Mouse (Mus musculus) liver, adult 2 months (tissue): ENCODE results near the gene Nod2. TPM values are rescaled to one million over a fixed set of nuclear protein-coding genes. Genes with fewer than 3 reads are reported as not detected.
"Not testable (repeated sequence)": the region's sequence is repeated elsewhere in the genome, so short reads cannot be mapped to it uniquely, and the experiment has no call there.

Source experiments
- DNase-seq: peaks from one replicate; pipeline ENCODE4 v3.0.0-alpha.2; 2011; ENCODE audit warnings: low read depth, low spot score; ENCODE audit errors: extremely low read depth
- H3K27ac ChIP-seq: fragments of 200-500 bp; replicated peaks from 2 replicates; pipeline ENCODE4 v1.5.1; 2012; ENCODE audit warnings: low read depth, mild to moderate bottlenecking, control low read depth, inconsistent platforms, low read length; ENCODE audit not compliant: insufficient read depth
- H3K27me3 ChIP-seq: fragments of 200-500 bp; 2 replicates; pipeline ENCODE4 v1.6.1; 2012; ENCODE audit warnings: mild to moderate bottlenecking, moderate library complexity, low read length, inconsistent platforms; ENCODE audit not compliant: control insufficient read depth, insufficient read depth
- H3K36me3 ChIP-seq: fragments of 200-500 bp; 2 replicates; pipeline ENCODE4 v1.6.1; 2012; ENCODE audit warnings: low read length, inconsistent platforms; ENCODE audit not compliant: control insufficient read depth, insufficient read depth
- H3K4me1 ChIP-seq: fragments of 200-500 bp; 2 replicates; pipeline ENCODE4 v1.6.1; 2011; ENCODE audit warnings: low read length; ENCODE audit not compliant: control insufficient read depth, insufficient read depth
- H3K4me3 ChIP-seq: fragments of 200-500 bp; 2 replicates; pipeline ENCODE4 v1.5.1; 2011; ENCODE audit warnings: low read depth, mild to moderate bottlenecking, control low read depth, low read length, moderate library complexity; ENCODE audit not compliant: insufficient read depth
- H3K79me2 ChIP-seq: fragments of 200-500 bp; 2 replicates; pipeline ENCODE4 v1.6.1; 2012; ENCODE audit warnings: inconsistent platforms, mild to moderate bottlenecking, low read length, moderate library complexity; ENCODE audit not compliant: control insufficient read depth, insufficient read depth
- H3K9ac ChIP-seq: fragments of 200-500 bp; 2 replicates; pipeline ENCODE4 v1.6.1; 2012; ENCODE audit warnings: low read depth, mild to moderate bottlenecking, control low read depth, inconsistent platforms, low read length
- CTCF ChIP-seq: fragments of 200-500 bp; IDR thresholded peaks from 2 replicates; pipeline ENCODE4 v1.5.1; 2011; ENCODE audit warnings: low read depth, low read length, control low read depth
- POLR2A ChIP-seq: fragments of 200-500 bp; IDR thresholded peaks from 2 replicates; pipeline ENCODE4 v1.6.1; 2011; ENCODE audit warnings: low read length, control low read depth; ENCODE audit not compliant: insufficient read depth; ENCODE audit errors: extremely low read depth
- WGBS: fragments of 180-500 bp; shearing (Covaris S2); methylation state at CpG from one replicate; pipeline ENCODE4 v1.1.7; 2018; 5-methylcytosine and 5-hydroxymethylcytosine counted together
- polyA plus RNA-seq: library from polyadenylated mRNA; depleted of rRNA; stranded (reverse); fragments of >200 nt; gene quantifications from 2 replicates; pipeline ENCODE4 v1.2.3, GENCODE M21; 2012
- total RNA-seq: library from RNA; depleted of rRNA; stranded (reverse); fragments of >200 nt; gene quantifications from 2 replicates; pipeline ENCODE4 v1.2.3, GENCODE M21; 2014

Gene Nod2
- total and polyA plus RNA-seq, 2 experiments: 0.09 to 0.18 TPM

DNA sequence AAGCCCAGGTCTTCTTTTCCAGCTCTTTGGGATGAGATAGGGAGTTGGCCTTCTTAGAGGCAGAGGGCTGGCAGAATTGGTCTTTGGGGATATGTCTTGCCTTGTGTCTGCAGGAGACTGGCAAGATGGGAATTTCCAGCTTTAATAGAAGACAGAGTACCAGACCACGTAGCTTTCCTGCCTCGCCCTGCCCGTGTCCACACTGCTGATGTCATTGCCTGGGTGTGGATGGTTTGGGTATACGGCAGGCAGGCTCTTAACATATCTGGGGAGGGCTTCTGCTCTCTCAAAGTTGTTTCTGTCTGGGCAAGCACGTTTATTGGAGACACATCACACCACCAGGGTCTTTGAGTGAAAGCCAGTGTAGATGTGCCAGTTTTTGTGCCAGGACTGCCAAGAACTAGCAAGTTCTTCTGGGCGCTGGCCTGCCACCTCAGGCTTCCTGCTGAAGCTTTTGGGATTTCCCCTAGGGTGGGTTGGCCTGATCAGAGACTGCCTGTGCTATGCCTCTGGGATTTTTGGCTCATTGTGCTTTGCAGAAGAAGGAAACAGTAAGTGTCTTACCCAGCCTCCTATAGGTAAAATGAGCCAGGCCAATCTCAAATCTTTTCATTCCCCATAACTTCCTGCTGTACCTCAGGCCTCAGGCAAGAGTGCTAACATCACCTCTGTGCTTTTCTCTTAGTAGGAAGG is 3.0 kb downstream of the Nod2 start:
- Histone ChIP-seq H3K27ac (no peak overlapping the region), H3K27me3 (peaks cover 2% of the 10 kb centered on the region; the same call in 1 of the 2 replicates), H3K79me2 (no peaks in the 10 kb centered on the region), H3K4me1 (peaks cover 5% of the 10 kb centered on the region; the same call in 1 of the 2 replicates), H3K9ac (no peak overlapping the region), H3K4me3 (no peak overlapping the region), H3K36me3 (no peaks in the 10 kb centered on the region)
- WGBS: 68% methylated on average over 6 of the region's 6 CpGs
- TF ChIP-seq CTCF: no peak
- no peak for TF ChIP-seq POLR2A
- DNase-seq: no peak

DNA sequence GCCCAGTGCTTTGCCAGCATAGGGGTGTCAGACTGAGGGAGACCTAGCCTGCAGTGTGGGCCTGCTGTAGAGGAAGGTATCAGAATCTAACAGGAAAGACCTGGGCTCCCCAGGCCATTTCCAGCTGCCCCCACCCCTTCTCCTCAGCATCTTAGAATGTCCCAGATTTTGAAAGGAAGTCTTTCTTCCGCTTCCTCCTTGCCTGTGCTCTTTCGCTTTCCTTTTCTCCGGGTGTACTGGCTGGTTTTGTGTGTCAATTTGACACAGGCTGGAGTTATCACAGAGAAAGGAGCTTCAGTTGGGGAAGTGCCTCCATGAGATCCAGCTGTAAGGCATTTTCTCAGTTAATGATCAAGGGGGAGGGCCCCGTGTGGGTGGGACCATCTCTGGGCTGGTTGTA is 4.0 kb downstream of the Nod2 start:
- H3K9ac ChIP-seq, H3K27ac ChIP-seq, DNase-seq, H3K79me2 ChIP-seq, H3K27me3 ChIP-seq, H3K4me3 ChIP-seq, H3K36me3 ChIP-seq, H3K4me1 ChIP-seq: not testable (repeated sequence)
- 64% methylated on average over 4 of the region's 4 CpGs for WGBS

DNA sequence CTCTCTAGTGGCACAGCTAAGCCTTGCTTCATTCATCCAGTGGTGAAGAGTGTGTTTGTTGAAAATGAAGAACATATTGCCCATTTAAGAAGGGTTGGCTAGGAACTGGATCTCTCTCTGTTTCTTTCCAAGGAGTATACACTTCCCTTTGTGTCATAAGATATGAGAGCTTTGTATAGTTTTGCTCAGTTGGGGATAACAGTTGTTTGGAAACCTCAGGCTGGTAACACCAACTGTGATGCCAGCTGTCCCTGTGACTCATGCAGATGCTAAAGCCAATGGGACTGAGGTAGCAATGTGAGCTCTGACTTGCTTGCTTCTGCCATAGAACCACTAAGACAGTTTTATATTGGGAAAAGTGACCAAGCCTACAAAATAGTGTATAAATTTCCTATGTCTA is 8.2 kb downstream of the Nod2 start:
- Histone ChIP-seq H3K4me3 (no peak overlapping the region), H3K79me2 (no peaks in the 10 kb centered on the region), H3K4me1 (0 out of 2 replicates have a peak, but pooled peaks cover under 1% of the 10 kb centered on the region), H3K36me3 (no peaks in the 10 kb centered on the region), H3K9ac (no peak overlapping the region), H3K27ac (no peak overlapping the region), H3K27me3 (no peaks in the 10 kb centered on the region)
- DNase-seq: no peak
- TF ChIP-seq CTCF: no peak

DNA sequence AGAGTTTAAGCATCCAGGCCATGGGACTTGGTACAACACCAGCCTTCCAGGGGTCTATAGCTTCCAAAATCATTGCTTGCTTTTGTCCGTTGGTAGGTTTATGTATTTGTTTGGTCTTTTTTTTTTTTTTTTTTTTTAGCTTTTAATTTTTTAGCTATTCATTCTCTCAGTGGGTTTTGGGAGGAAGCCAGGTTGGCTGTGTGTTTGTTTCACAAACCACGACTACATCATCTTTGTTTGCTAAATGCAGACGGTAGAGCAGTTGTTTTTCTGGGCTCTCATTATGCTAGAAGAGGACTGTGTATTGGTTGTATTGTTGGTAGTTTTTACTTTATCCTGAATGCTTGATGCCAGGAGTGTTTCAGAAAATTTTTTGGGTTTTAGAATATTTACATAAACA is 12.8 kb downstream of the Nod2 start:
- Histone ChIP-seq H3K9ac (no peak overlapping the region), H3K4me3 (no peak overlapping the region), H3K79me2 (no peaks in the 10 kb centered on the region), H3K27me3 (no peaks in the 10 kb centered on the region), H3K36me3 (no peaks in the 10 kb centered on the region), H3K4me1 (no peaks in the 10 kb centered on the region), H3K27ac (no peak overlapping the region)
- TF ChIP-seq CTCF (no peak), POLR2A (no peak)
- no peak for DNase-seq
- 50% methylated on average over 3 of the region's 3 CpGs for WGBS

DNA sequence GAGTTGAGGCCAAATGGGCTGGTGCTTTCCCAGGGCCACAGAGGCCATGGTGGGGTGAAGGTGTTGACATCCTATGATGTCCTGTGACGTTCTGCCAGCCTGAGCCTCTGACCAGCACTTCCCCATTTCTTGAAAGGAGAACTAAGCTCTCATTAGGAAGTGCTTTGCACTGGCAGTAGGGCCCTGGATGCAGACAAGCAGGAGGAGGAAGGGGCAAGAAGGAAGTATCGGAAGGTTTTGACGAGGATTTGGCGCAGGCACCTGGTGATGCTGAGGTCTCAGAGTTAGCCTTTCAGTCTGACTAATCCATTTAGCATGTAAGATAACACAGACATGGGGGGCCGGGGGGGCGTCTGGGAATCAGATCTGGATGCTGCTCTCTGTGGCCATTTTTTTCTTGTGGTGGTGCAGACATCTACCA is 15.3 kb downstream of the Nod2 start:
- Histone ChIP-seq H3K36me3 (no peaks in the 10 kb centered on the region), H3K27me3 (no peaks in the 10 kb centered on the region), H3K9ac (no peak overlapping the region), H3K4me1 (no peaks in the 10 kb centered on the region; the same call in 1 of the 2 replicates), H3K79me2 (no peaks in the 10 kb centered on the region), H3K4me3 (no peak overlapping the region), H3K27ac (no peak overlapping the region)
- TF ChIP-seq POLR2A (no peak), CTCF (no peak)
- 75% methylated on average over 6 of the region's 6 CpGs for WGBS
- peak; percentile 39 for DNase-seq

DNA sequence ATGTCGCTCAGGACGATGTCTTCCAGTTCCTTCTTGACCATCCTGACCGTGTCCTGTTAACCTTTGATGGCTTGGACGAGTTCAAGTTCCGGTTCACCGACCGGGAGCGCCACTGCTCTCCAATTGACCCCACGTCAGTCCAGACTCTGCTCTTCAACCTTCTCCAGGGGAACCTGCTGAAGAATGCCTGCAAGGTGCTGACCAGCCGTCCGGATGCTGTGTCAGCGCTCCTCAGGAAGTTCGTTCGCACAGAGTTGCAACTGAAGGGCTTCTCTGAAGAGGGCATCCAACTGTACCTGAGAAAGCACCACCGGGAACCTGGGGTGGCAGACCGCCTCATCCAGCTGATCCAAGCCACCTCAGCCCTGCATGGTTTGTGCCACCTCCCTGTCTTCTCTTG is 17.0 kb downstream of the Nod2 start:
- Histone ChIP-seq H3K27ac (no peak overlapping the region), H3K4me3 (no peak overlapping the region), H3K9ac (no peak overlapping the region), H3K4me1 (no peaks in the 10 kb centered on the region; the same call in 1 of the 2 replicates), H3K79me2 (no peaks in the 10 kb centered on the region), H3K27me3 (no peaks in the 10 kb centered on the region), H3K36me3 (no peaks in the 10 kb centered on the region)
- TF ChIP-seq CTCF: no peak
- TF ChIP-seq POLR2A: no peak
- DNase-seq: no peak
- WGBS: 82% methylated on average over 16 of the region's 16 CpGs
